ENCODE assay signal across 11 mouse cellular contexts in the genomic region with DNA sequence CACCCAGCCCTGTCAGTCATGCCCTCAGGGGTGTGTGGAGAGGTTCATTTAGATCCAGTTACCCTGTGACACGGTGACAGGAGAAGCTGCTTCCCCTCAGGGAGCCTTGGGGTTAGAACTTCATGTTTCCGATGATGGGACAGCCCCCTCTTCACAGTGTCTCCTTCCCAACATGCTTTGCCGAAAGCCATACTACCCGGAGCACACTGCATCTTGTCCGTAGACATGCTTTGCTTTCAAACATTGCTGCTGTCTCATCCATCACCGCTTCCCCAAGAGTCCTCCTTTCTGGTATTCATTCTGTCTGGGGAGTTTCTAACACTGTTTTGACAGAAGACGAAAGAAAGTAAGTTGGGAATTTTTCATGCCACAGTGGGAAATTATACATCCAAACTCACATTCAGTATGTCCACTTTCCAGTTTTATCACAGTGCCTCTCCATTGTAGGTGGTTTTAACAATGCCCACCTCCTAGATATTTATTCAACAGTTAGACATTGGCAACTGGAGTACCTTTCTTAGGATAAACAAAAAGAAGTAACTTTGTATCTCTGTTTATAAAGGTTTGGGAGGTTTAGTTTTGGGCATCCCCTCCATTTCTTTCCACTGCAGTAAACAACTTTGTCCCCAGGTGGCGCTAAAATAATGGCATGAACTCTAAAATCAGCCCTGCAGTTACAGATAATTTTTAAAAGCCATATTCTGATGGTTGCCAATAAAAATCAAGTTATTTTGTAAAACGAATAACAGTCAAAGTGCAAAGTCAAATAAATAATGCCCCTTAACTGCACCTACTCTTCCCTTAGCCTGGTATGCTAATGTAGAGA. TPM values are rescaled to one million over a fixed set of nuclear protein-coding genes. Genes with fewer than 3 reads are reported as not detected.
A peak's percentile ranks its signal among the peaks of the same experiment; 100 is the strongest.
DNase-seq lines count a peak whose midpoint lies in the region; ATAC-seq lines count a peak whose summit lies in the region.
"Had no signal": no experiment of that assay in that cellular context is flagged by ENCODE, and none has a peak within 500 bp of the region (broad histone marks: within the 10 kb centered on the region; RNA-seq: fewer than 3 reads in every experiment).

No protein-coding gene starts in this region.

- H3K4me2 ChIP-seq in intestine, embryonic 14.5 days (ENCODE audit: low read length) = no peak overlapping the region
- H3K4me2 ChIP-seq in intestine, embryonic 15.5 days (replicated peaks) = no peak overlapping the region
- H3K4me2 ChIP-seq: neural tube, embryonic 13.5 days had no signal

- no peak overlapping the region for H3K27ac ChIP-seq in intestine, embryonic 14.5 days (ENCODE audit: low read depth)
- no peak overlapping the region for H3K27ac ChIP-seq in intestine, embryonic 15.5 days
- H3K27ac ChIP-seq: neural tube, embryonic 13.5 days had no signal

- H3K4me3 ChIP-seq in intestine, embryonic 14.5 days (ENCODE audit: low read depth, low read length) = no peak overlapping the region
- no peak overlapping the region for H3K4me3 ChIP-seq in intestine, embryonic 15.5 days (replicated peaks)
- H3K4me3 ChIP-seq: neural tube, embryonic 13.5 days had no signal

- DNase-seq in adrenal gland, adult 18-20 months (ENCODE audit: low spot score in 2 of 2) = peak; percentile 37 to 38
- no peak for DNase-seq in adrenal gland, postnatal 4 days (ENCODE audit: low spot score in 2 of 2)
- peak; percentile 74 for DNase-seq in intestine, embryonic 14.5 days (ENCODE audit: low spot score)
- peak; percentile 18 for DNase-seq in urinary bladder, postnatal 14 days (ENCODE audit: low spot score)
- no peak for DNase-seq in urinary bladder, postnatal 10 days (ENCODE audit: low spot score)
- DNase-seq in lung, postnatal 25 days (ENCODE audit: low spot score) = peak; percentile 12

- WGBS in intestine, embryonic 14.5 days = 44% methylated on average over 9 of the region's 9 CpGs
- WGBS in intestine, embryonic 15.5 days = 30% methylated on average over 9 of the region's 9 CpGs

- no peaks in the 10 kb centered on the region for H3K27me3 ChIP-seq in intestine, embryonic 14.5 days (replicated peaks; ENCODE audit: control insufficient read depth, insufficient read depth, low read length)
- no peaks in the 10 kb centered on the region for H3K27me3 ChIP-seq in intestine, embryonic 15.5 days (replicated peaks)
- H3K27me3 ChIP-seq: neural tube, embryonic 13.5 days had no signal

- no peak overlapping the region for H3K9ac ChIP-seq in intestine, embryonic 14.5 days (ENCODE audit: low read length)
- no peak overlapping the region for H3K9ac ChIP-seq in intestine, embryonic 15.5 days
- H3K9ac ChIP-seq: neural tube, embryonic 13.5 days had no signal

- no peaks in the 10 kb centered on the region for H3K4me1 ChIP-seq in intestine, embryonic 14.5 days (replicated peaks; ENCODE audit: control insufficient read depth, insufficient read depth, low read length)
- H3K4me1 ChIP-seq in intestine, embryonic 15.5 days (replicated peaks) = no peaks in the 10 kb centered on the region
- H3K4me1 ChIP-seq: neural tube, embryonic 13.5 days had no signal

- peaks cover 23% of the 10 kb centered on the region for H3K36me3 ChIP-seq in intestine, embryonic 14.5 days (ENCODE audit: control insufficient read depth, insufficient read depth, low read length)
- H3K36me3 ChIP-seq in intestine, embryonic 15.5 days = peaks cover 4% of the 10 kb centered on the region; the same call in 1 of the 2 replicates

- H3K9me3 ChIP-seq in intestine, embryonic 14.5 days (ENCODE audit: control insufficient read depth, low read length) = no peaks in the 10 kb centered on the region
- H3K9me3 ChIP-seq in intestine, embryonic 15.5 days = no peaks in the 10 kb centered on the region
- H3K9me3 ChIP-seq: neural tube, embryonic 13.5 days had no signal

- ATAC-seq in intestine, embryonic 14.5 days (replicated peaks; ENCODE audit: low FRiP score, low TSS enrichment, low read depth) = no peak
- no peak for ATAC-seq in intestine, embryonic 15.5 days
- ATAC-seq in megakaryocyte-erythroid progenitor cell, adult 5-6 weeks (replicated peaks; ENCODE audit: low FRiP score, low TSS enrichment, poor library complexity, severe bottlenecking) = no peak

RNA-seq across cellular contexts. Expression of a gene that starts 14.6 kb away (rescaled TPM):
- total RNA-seq in adrenal gland, adult 18-20 months (2021) = 1 to 10 TPM; 5.0 to 8.3 TPM
- total RNA-seq in adrenal gland, postnatal 4 days (2021) = 1,000 to 10,000 TPM in 1 of 2 experiments, 10 to 100 TPM in 1; 68.1 to 2,750 TPM
- 0.36 and 0.43 TPM in 2 replicates for polyA plus RNA-seq in intestine, embryonic 14.5 days (2014; fragmentation: Nextera tagmentation; extraction: Ambion mirVana)
- 19.7 and 39.1 TPM in 2 replicates for polyA plus RNA-seq in intestine, embryonic 15.5 days (2015; fragmentation: Nextera tagmentation; extraction: Ambion mirVana)
- not detected in 2 replicates for total RNA-seq in megakaryocyte-erythroid progenitor cell, adult 5-6 weeks (2014; fragmentation: Nextera tagmentation)
- total RNA-seq in megakaryocyte-erythroid progenitor cell, adult 5-6 weeks (2017) = not detected in 2 replicates
- total RNA-seq: layer of hippocampus, postnatal 25 days had no signal
- polyA plus RNA-seq: C2C12 had no signal

RNA-seq across cellular contexts. Expression of a gene that starts 18.8 kb away (rescaled TPM):
- 10 to 100 TPM; 60.8 to 72.1 TPM for total RNA-seq in adrenal gland, adult 18-20 months (2021)
- 10 to 100 TPM; 73.3 to 75.8 TPM for total RNA-seq in adrenal gland, postnatal 4 days (2021)
- polyA plus RNA-seq in intestine, embryonic 14.5 days (2014; fragmentation: Nextera tagmentation; extraction: Ambion mirVana) = 83.1 and 94.1 TPM in 2 replicates
- polyA plus RNA-seq in intestine, embryonic 15.5 days (2015; fragmentation: Nextera tagmentation; extraction: Ambion mirVana) = 120 and 125 TPM in 2 replicates
- total RNA-seq in megakaryocyte-erythroid progenitor cell, adult 5-6 weeks (2014; fragmentation: Nextera tagmentation) = 43.2 and 49.9 TPM in 2 replicates
- total RNA-seq in megakaryocyte-erythroid progenitor cell, adult 5-6 weeks (2017) = 90.1 and 101 TPM in 2 replicates

RNA-seq across cellular contexts. Expression of a gene that starts 19.0 kb away (rescaled TPM):
- total RNA-seq in adrenal gland, adult 18-20 months (2021) = 10 to 100 TPM; 13.8 TPM
- 10 to 100 TPM; 21.4 to 23.4 TPM for total RNA-seq in adrenal gland, postnatal 4 days (2021)
- polyA plus RNA-seq in intestine, embryonic 14.5 days (2014; fragmentation: Nextera tagmentation; extraction: Ambion mirVana) = 28.9 and 31.9 TPM in 2 replicates
- polyA plus RNA-seq in intestine, embryonic 15.5 days (2015; fragmentation: Nextera tagmentation; extraction: Ambion mirVana) = 26.2 and 30.7 TPM in 2 replicates
- total RNA-seq in megakaryocyte-erythroid progenitor cell, adult 5-6 weeks (2014; fragmentation: Nextera tagmentation) = 53.3 and 72.6 TPM in 2 replicates
- 39.7 and 52.5 TPM in 2 replicates for total RNA-seq in megakaryocyte-erythroid progenitor cell, adult 5-6 weeks (2017)

RNA-seq across cellular contexts. Expression of a gene that starts 41.7 kb away (rescaled TPM):
- 10 to 100 TPM in 1 of 2 experiments, 1 to 10 TPM in 1; 1.6 to 78.1 TPM for total RNA-seq in adrenal gland, adult 18-20 months (2021)
- 100 to 1,000 TPM in 1 of 2 experiments, 10 to 100 TPM in 1; 10.1 to 134 TPM for total RNA-seq in adrenal gland, postnatal 4 days (2021)
- not detected in 2 replicates for polyA plus RNA-seq in intestine, embryonic 14.5 days (2014; fragmentation: Nextera tagmentation; extraction: Ambion mirVana)
- 0.13 TPM in 1 of 2 replicates, not detected in the other for polyA plus RNA-seq in intestine, embryonic 15.5 days (2015; fragmentation: Nextera tagmentation; extraction: Ambion mirVana)
- total RNA-seq in megakaryocyte-erythroid progenitor cell, adult 5-6 weeks (2014; fragmentation: Nextera tagmentation) = not detected in 2 replicates
- not detected in 2 replicates for total RNA-seq in megakaryocyte-erythroid progenitor cell, adult 5-6 weeks (2017)
- polyA plus RNA-seq: neural tube, embryonic 13.5 days had no signal

Comparison
In these comparisons a context has a peak if more than half of its experiments do, and no peak if none do; other contexts are left out.
1. DNase-seq: peak in adrenal gland, adult 18-20 months (2 of 2), intestine, embryonic 14.5 days (single experiment), urinary bladder, postnatal 14 days (single experiment) and lung, postnatal 25 days (single experiment); none in adrenal gland, postnatal 4 days (0 of 2) and urinary bladder, postnatal 10 days (single experiment).
2. RNA of a gene that starts 14.6 kb away (total RNA-seq): 68.1 to 2,750 TPM in adrenal gland, postnatal 4 days; 5.0 to 8.3 TPM in adrenal gland, adult 18-20 months and not detected in megakaryocyte-erythroid progenitor cell, adult 5-6 weeks; every median in the first group is over 4 times any median in the second.